Mouse (Mus musculus) embryonic facial prominence, embryonic 14.5 days (tissue): ENCODE measurements around the gene Pfpl. TPM values are rescaled to one million over a fixed set of nuclear protein-coding genes. Genes with fewer than 3 reads are reported as not detected.

ENCODE experiments used
- ATAC-seq: fragments of 200-750 bp; cut with Nextera tagmentation; 2 replicates; pipeline ENCODE4 v1.8.0; 2017; ENCODE audit warnings: low read depth, moderate number of reproducible peaks, moderate TSS enrichment
- DNase-seq: peaks from one replicate; pipeline ENCODE4 v3.0.0-alpha.2; 2015; ENCODE audit warnings: low spot score
- H3K27ac ChIP-seq: fragments of 300-500 bp; sonication (generic); replicated peaks from 2 replicates; pipeline ENCODE4 v1.5.1; 2014; ENCODE audit warnings: low read depth, mild to moderate bottlenecking, low read length, moderate library complexity
- H3K27me3 ChIP-seq: fragments of 300-500 bp; sonication (generic); replicated peaks from 2 replicates; pipeline ENCODE4 v1.6.1; 2014; ENCODE audit warnings: low read length; ENCODE audit not compliant: control insufficient read depth, insufficient read depth
- H3K36me3 ChIP-seq: fragments of 300-500 bp; sonication (generic); 2 replicates; pipeline ENCODE4 v1.6.1; 2014; ENCODE audit warnings: low read length, mixed read lengths; ENCODE audit not compliant: control insufficient read depth, insufficient read depth
- H3K4me1 ChIP-seq: fragments of 300-500 bp; sonication (generic); 2 replicates; pipeline ENCODE4 v1.6.1; 2014; ENCODE audit warnings: antibody characterized with exemption, low read length; ENCODE audit not compliant: control insufficient read depth, insufficient read depth
- H3K4me2 ChIP-seq: fragments of 300-500 bp; sonication (generic); 2 replicates; pipeline ENCODE4 v1.6.1; 2014; ENCODE audit warnings: low read depth, mild to moderate bottlenecking, low read length, moderate library complexity, mixed read lengths
- H3K4me3 ChIP-seq: fragments of 300-500 bp; sonication (generic); 2 replicates; pipeline ENCODE4 v1.5.1; 2014; ENCODE audit warnings: low read depth, mild to moderate bottlenecking, low read length
- H3K9ac ChIP-seq: fragments of 300-500 bp; sonication (generic); 2 replicates; pipeline ENCODE4 v1.6.1; 2014; ENCODE audit warnings: low read depth, mild to moderate bottlenecking, low read length, moderate library complexity, mixed read lengths
- H3K9me3 ChIP-seq: fragments of 300-500 bp; sonication (generic); 2 replicates; pipeline ENCODE4 v1.6.1; 2016; ENCODE audit warnings: low read length; ENCODE audit not compliant: control insufficient read depth
- WGBS: fragments of 180-500 bp; shearing (Covaris S2); extraction: QIAGEN DNeasy Blood & Tissue Kit; methylation state at CpG from one replicate; pipeline ENCODE4 v1.1.7; 2014; 5-methylcytosine and 5-hydroxymethylcytosine counted together
- polyA plus RNA-seq: library from polyadenylated mRNA; unstranded; fragments of >200 nt; fragmentation: Nextera tagmentation; extraction: Ambion mirVana; gene quantifications from 2 replicates; pipeline ENCODE4 v1.2.1, GENCODE M21; 2014

Gene Pfpl
- polyA plus RNA-seq, 1 experiment from 2014 or later: 0.10 TPM

DNA sequence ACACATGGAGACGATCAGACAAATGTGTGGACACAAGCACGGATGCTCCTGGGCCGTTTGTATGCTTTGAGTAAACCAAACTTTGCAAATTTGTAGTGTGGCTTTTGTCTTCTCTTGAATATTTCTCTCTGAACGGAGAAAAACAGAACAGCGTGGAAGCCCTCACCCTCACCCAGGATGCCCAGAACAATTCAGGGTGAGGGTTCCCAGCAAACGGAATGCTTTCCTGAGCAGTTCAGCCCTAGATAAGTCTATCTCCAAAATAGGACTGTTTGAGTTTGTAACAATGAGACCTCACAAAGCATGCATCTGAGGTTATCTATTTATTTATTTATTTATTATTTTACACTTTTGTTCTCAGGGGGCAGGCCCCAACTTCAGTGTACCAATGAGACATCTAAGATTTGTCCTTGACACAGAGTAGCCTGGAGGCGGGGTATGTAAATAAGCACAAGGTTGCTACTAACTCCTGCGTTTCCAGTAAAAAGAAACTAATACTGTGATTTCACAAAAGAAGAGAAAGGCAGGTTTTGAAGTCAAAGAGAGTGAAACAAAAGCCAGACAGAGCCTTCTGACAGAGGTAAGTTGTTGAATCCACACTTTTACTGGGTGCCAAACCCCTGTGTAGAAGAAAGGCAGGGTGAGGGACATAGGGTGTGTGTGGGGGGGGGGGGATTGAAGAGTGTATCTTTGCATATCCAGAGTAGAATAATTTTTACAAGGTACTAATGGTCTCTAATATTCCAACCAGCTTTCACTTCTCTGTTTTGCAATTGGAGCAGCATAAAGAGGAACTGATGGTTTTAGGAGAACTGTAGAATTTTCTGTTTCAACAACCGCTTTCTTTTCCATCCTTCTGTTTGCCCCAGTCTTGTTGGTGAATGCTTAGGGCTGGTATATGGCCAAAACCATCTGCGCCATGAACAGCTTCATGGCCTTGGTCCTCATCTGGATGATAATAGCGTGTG, 32.9 kb downstream of the Pfpl start, which contains the start of gene Mpeg1:
Mpeg1 (plus strand) TSS at position 498 of the 968 bp plus-strand sequence.
- 83% methylated on average over 11 of the region's 11 CpGs for WGBS
- no peaks in the 10 kb centered on the region for H3K27me3 ChIP-seq
- ATAC-seq (no peak), DNase-seq (no peak)
- no peak within 1 kb of the TSS for H3K4me2 ChIP-seq
- no peaks in the 10 kb centered on the region for H3K36me3 ChIP-seq
- no peaks in the 10 kb centered on the region; the same call in 1 of the 2 replicates for H3K4me1 ChIP-seq
- H3K9me3 ChIP-seq: no peaks in the 10 kb centered on the region
- H3K9ac ChIP-seq: no peak within 1 kb of the TSS
- H3K4me3 ChIP-seq: no peak within 1 kb of the TSS
- H3K27ac ChIP-seq: no peak within 1 kb of the TSS

DNA sequence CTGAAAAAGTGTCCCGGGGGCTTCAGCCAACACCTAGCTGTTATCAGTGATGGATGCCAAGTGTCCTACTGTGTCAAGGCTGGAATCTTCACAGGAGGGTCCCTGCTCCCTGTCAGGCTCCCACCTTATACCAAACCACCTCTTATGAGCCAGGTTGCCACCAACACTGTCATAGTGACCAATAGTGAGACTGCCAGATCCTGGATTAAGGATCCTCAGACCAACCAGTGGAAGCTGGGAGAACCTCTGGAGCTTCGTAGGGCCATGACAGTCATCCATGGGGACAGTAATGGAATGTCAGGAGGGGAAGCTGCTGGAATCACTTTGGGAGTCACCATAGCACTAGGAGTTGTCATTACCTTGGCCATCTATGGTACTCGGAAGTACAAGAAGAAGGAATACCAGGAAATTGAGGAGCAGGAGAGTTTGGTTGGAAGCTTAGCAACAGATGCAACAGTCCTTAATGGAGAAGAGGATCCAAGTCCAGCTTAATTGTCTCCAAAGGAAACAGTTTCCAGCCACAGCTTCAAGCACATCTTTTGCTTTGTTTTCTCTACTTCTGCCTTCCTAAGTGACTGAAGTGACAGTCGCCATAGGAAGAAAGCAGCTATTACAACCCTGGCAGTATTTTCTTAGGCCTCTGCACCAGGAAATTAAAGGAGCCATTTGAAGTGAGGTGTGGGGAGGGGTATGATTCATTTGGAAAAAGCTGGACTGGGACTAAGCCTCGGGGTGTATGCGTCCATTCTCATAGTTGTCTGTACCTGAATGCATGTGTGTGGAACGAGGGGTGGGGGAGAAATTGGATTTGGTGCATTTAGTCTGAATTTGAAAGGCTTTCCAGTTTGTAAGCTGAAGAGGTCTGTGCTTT, 35.4 kb downstream of the Pfpl start:
- no peak overlapping the region for H3K27ac ChIP-seq
- no peak for DNase-seq
- no peaks in the 10 kb centered on the region for H3K4me1 ChIP-seq
- no peak overlapping the region for H3K4me3 ChIP-seq
- H3K36me3 ChIP-seq: no peaks in the 10 kb centered on the region
- H3K27me3 ChIP-seq: no peaks in the 10 kb centered on the region
- WGBS: 56% methylated on average over 7 of the region's 7 CpGs
- no peaks in the 10 kb centered on the region for H3K9me3 ChIP-seq
- ATAC-seq: no peak
- H3K9ac ChIP-seq: no peak overlapping the region
- no peak overlapping the region for H3K4me2 ChIP-seq

DNA sequence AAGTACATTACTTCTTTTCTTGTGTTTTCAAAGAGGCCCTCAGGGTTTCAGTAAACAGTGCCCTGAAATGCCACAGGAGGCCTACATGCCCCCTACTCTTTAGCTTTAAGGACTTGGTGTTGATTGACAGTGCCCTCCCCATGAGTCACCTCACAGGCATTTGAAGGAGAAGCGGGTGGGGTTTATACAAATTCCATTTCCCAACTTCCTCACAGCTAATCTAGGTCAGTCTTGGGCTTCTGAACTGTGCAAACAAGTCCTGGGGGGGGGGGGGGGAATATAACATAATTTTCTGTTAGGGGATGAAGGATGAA, 36.0 kb downstream of the Pfpl start:
- H3K4me1 ChIP-seq: no peaks in the 10 kb centered on the region
- H3K36me3 ChIP-seq: 0 out of 2 replicates have a peak, but pooled peaks cover 4% of the 10 kb centered on the region
- H3K27ac ChIP-seq: no peak overlapping the region
- H3K4me3 ChIP-seq: no peak overlapping the region
- DNase-seq (peak; percentile 52), ATAC-seq (peak; percentile 15; the same call in 1 of the 2 replicates)
- no peak overlapping the region for H3K9ac ChIP-seq
- no peak overlapping the region for H3K4me2 ChIP-seq
- WGBS: 24% methylated on average over 1 of the region's 1 CpGs
- no peaks in the 10 kb centered on the region for H3K27me3 ChIP-seq
- H3K9me3 ChIP-seq: no peaks in the 10 kb centered on the region

DNA sequence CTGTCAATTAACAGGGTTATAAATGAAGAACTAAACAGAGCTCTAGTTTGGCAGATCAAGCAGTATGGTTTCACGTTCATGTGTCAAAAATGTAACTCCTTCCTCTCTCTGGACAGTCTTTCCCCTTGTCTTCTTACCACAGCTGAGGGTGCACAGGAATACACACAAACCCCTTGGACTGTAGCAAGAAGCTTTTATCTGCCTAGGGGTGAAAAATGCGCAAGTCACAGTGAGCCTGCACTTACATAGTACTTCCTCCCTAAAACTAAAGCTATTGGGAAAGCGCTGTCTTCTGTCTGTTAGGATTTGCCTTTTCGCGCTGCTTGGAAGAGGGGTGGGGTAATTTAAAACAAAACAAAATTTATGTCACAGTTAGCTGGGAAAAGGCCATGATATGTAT, 36.4 kb downstream of the Pfpl start:
- Histone ChIP-seq H3K4me2 (no peak overlapping the region), H3K4me3 (no peak overlapping the region), H3K36me3 (peaks cover 8% of the 10 kb centered on the region; the same call in 1 of the 2 replicates), H3K27me3 (no peaks in the 10 kb centered on the region), H3K4me1 (no peaks in the 10 kb centered on the region), H3K9me3 (no peaks in the 10 kb centered on the region), H3K9ac (no peak overlapping the region), H3K27ac (no peak overlapping the region)
- ATAC-seq: no peak
- no peak for DNase-seq
- 66% methylated on average over 5 of the region's 5 CpGs for WGBS

DNA sequence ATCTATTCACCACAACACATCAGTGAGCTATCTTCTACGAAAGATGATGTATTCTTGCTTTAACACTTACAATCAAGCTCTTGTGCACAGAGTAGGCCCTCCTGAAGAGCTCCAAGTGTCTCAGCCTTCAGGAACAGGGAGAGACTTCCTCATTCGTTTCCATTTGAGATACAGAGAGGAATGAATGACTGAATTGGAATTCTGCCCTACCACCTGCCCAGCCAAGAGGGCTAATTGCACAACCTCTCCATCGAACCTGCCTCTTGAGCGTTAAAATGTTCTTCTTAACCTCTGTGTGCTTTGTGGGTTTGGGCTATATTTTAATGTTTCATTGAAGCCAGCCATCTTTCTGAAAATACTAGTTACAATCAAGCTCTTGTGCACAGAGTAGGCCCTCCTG, 37.0 kb downstream of the Pfpl start:
- H3K4me3 ChIP-seq: no peak overlapping the region
- 78% methylated on average over 4 of the region's 4 CpGs for WGBS
- H3K9me3 ChIP-seq: no peaks in the 10 kb centered on the region
- no peaks in the 10 kb centered on the region for H3K27me3 ChIP-seq
- DNase-seq: no peak
- H3K27ac ChIP-seq: no peak overlapping the region
- H3K4me2 ChIP-seq: no peak overlapping the region
- peaks cover 12% of the 10 kb centered on the region; the same call in 1 of the 2 replicates for H3K36me3 ChIP-seq
- no peak overlapping the region for H3K9ac ChIP-seq
- ATAC-seq: no peak
- H3K4me1 ChIP-seq: no peaks in the 10 kb centered on the region

DNA sequence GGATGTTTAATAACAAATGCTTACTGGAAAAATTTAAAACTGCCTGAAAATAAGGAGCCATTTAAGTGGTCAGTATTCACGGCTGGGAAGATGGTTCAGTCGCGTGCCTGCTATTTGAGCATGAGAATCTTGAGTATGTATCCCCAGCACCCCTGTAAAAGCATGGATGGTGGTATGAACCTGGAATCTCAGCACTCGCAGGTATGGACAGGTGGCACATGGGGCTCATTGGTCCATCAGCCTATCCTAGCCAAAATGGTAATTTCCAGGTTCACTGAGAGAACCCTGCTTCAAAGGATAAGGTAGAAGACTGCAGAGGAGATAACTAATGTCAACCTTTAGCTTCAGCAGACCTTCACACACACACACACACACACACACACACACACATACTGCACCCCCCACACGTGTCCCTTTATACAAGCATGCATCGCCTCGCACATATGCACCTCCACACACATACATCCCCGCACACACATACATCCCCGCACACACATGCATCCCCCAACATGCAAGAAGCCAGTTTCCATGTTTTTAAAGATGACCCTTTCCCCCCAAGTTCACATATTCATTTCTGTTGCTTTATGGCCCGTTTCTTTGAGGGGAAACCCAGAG, 37.9 kb downstream of the Pfpl start:
- DNase-seq: no peak
- Histone ChIP-seq H3K27me3 (no peaks in the 10 kb centered on the region), H3K27ac (no peak overlapping the region), H3K4me2 (no peak overlapping the region), H3K9me3 (no peaks in the 10 kb centered on the region), H3K4me1 (no peaks in the 10 kb centered on the region), H3K36me3 (peaks cover 12% of the 10 kb centered on the region; the same call in 1 of the 2 replicates), H3K4me3 (no peak overlapping the region), H3K9ac (no peak overlapping the region)
- ATAC-seq: no peak
- 94% methylated on average over 10 of the region's 10 CpGs for WGBS

DNA sequence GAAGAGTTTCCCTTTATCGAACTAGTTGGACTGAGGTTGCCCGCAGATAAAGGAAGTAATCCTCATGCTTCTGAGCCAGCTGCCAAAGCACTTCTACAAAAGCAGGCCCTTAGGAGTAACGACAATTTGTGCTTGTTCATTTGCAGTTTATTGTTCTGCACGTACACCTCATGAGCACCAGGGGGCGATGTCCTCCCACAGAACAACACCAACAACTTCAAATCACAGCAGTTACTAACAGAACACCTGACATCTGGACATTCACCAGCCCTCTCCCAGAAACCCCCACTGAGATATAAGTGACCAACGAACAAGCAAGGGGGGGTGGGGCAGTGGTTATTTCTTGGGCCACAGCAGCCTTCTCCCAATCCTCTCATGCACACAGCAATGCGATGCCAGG, 38.5 kb downstream of the Pfpl start:
- H3K4me3 ChIP-seq: no peak overlapping the region

DNA sequence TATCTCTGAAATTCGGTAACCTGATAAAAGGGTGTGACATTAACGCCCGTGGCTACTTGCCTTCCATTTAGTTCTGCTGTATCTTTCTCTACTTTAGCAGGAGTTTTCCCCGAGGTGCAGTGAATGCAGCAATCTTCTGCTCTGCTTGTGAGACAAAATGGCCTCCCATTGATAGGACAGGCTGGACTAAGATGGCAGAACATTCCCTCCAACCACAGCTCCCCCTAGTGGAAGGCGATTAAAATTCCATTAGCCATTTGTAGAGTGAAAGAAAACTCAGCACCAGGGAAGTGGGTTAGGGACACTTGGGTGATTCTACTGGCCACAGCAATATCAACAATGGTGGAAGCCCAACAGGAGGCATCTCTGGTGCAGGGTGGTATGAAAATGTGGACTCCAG, 39.7 kb downstream of the Pfpl start:
- Histone ChIP-seq H3K4me3 (no peak overlapping the region), H3K9ac (no peak overlapping the region), H3K4me2 (no peak overlapping the region), H3K9me3 (no peaks in the 10 kb centered on the region), H3K27me3 (no peaks in the 10 kb centered on the region), H3K4me1 (no peaks in the 10 kb centered on the region), H3K27ac (no peak overlapping the region), H3K36me3 (peaks cover 15% of the 10 kb centered on the region; the same call in 1 of the 2 replicates)
- ATAC-seq: no peak
- 83% methylated on average over 5 of the region's 5 CpGs for WGBS
- DNase-seq: no peak

More for the DNA sequence above, 38.5 kb downstream of the Pfpl start:
- Histone ChIP-seq H3K4me1 (no peaks in the 10 kb centered on the region), H3K27ac (no peak overlapping the region), H3K4me2 (no peak overlapping the region), H3K27me3 (no peaks in the 10 kb centered on the region), H3K36me3 (peaks cover 12% of the 10 kb centered on the region; the same call in 1 of the 2 replicates), H3K9ac (no peak overlapping the region), H3K9me3 (no peaks in the 10 kb centered on the region)
- 33% methylated on average over 7 of the region's 7 CpGs for WGBS
- ATAC-seq (no peak), DNase-seq (peak; percentile 61)
